8 mouse cellular contexts compared by ENCODE assay signal in the genomic region with DNA sequence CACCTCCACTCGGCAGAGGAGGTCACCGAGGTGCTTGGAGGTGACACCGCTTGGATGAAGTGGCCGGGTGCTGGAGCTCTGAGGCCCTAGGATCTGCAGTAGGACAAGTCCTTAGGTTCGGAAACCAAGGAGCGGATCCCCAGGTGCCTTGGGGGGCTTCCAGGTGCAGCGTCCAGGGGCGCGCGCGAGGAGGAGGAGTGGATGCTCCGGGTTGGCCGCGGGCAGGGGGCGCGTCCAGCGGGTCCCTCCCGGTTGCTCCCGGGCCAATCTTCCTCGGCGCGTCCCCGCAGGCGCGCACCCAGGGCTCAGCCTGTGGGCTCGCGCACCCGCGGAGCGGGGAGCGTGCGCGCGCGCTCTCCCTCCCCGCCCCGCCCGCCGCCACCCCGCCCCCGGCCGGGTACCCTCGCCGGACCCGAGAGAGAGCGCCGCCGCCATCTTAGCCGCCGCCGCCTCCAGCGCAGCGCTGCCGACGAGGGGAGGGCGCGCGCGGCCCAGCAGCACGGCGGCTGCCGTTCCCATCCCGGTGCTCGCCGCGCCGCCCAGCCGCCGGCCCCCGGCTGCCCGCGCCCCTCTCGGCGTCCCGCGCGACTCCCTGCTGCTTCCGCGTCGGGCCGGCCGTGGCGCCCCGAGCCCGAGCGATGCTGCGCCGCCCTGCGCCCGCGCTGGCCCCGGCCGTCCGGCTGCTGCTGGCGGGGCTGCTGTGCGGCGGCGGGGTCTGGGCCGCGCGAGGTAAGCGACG. TPM values are rescaled to one million over a fixed set of nuclear protein-coding genes. Genes with fewer than 3 reads are reported as not detected.
DNase-seq lines count a peak whose midpoint lies in the region; ATAC-seq and TF ChIP-seq lines count a peak whose summit lies in the region.

Gene Clstn1, plus strand, starts transcription at position 425 of the 739 bp plus-strand sequence.

- no peaks in the 10 kb centered on the region for H3K36me3 ChIP-seq in spleen, adult 2 months (ENCODE audit: control insufficient read depth, insufficient read depth, low read length)
- no peaks in the 10 kb centered on the region for H3K36me3 ChIP-seq in intestine, embryonic 15.5 days
- H3K36me3 ChIP-seq in midbrain, embryonic 11.5 days (ENCODE audit: control insufficient read depth, insufficient read depth, low read length): no peaks in the 10 kb centered on the region
- no peaks in the 10 kb centered on the region for H3K36me3 ChIP-seq in stomach, postnatal 0 days (ENCODE audit: control insufficient read depth, insufficient read depth, low read length)

- intact Hi-C loops in left cerebral cortex, postnatal 4 days (cut with DNase I): no loop called here

- no peak for TF ChIP-seq CTCF in spleen, adult 2 months (IDR thresholded peaks at IDR 0.05; ENCODE audit: extremely low read depth, insufficient read depth, insufficient read length, insufficient replicate concordance)
- no peak for TF ChIP-seq CTCF in stomach, postnatal 0 days (IDR thresholded peaks at IDR 0.05; ENCODE audit: low read depth)

- H3K9me3 ChIP-seq in intestine, embryonic 15.5 days: peaks cover under 1% of the 10 kb centered on the region; the same call in 1 of the 2 replicates
- no peaks in the 10 kb centered on the region; the same call in 1 of the 2 replicates for H3K9me3 ChIP-seq in midbrain, embryonic 11.5 days (ENCODE audit: control insufficient read depth, low read length)
- no peaks in the 10 kb centered on the region for H3K9me3 ChIP-seq in stomach, postnatal 0 days (ENCODE audit: control insufficient read depth, low read length)

- peak within 1 kb of the TSS; percentile 94 for H3K4me2 ChIP-seq in intestine, embryonic 15.5 days (replicated peaks)
- peak within 1 kb of the TSS; percentile 89 for H3K4me2 ChIP-seq in midbrain, embryonic 11.5 days
- peak within 1 kb of the TSS; percentile 99 for H3K4me2 ChIP-seq in stomach, postnatal 0 days (replicated peaks; ENCODE audit: low read depth)

- H3K27me3 ChIP-seq in spleen, adult 2 months (ENCODE audit: control insufficient read depth, insufficient read depth, low read length): peaks cover 20% of the 10 kb centered on the region
- peaks cover 8% of the 10 kb centered on the region; the same call in 1 of the 2 replicates for H3K27me3 ChIP-seq in intestine, embryonic 15.5 days (replicated peaks)
- H3K27me3 ChIP-seq in midbrain, embryonic 11.5 days (ENCODE audit: control insufficient read depth, insufficient read depth, low read length): peaks cover 20% of the 10 kb centered on the region
- H3K27me3 ChIP-seq in stomach, postnatal 0 days (ENCODE audit: control insufficient read depth, insufficient read depth, low read length): no peaks in the 10 kb centered on the region

- no peak for TF ChIP-seq EP300 in stomach, postnatal 0 days (optimal IDR thresholded peaks at IDR 0.05)

- no peak within 1 kb of the TSS for H3K27ac ChIP-seq in spleen, adult 2 months (ENCODE audit: insufficient read depth, low read length)
- H3K27ac ChIP-seq in intestine, embryonic 15.5 days: peak within 1 kb of the TSS; percentile 32; the same call in 1 of the 2 replicates
- H3K27ac ChIP-seq in midbrain, embryonic 11.5 days (ENCODE audit: low read depth, low read length): peak within 1 kb of the TSS; percentile 48; the same call in 1 of the 2 replicates
- H3K27ac ChIP-seq in stomach, postnatal 0 days (replicated peaks): peak within 1 kb of the TSS; percentile 58

- peak within 1 kb of the TSS; percentile 63 for H3K4me3 ChIP-seq in spleen, adult 2 months (ENCODE audit: extremely low read depth, insufficient read depth, insufficient read length)
- H3K4me3 ChIP-seq in intestine, embryonic 15.5 days (replicated peaks): peak within 1 kb of the TSS; percentile 90
- H3K4me3 ChIP-seq in midbrain, embryonic 11.5 days (ENCODE audit: low read depth, low read length): peak within 1 kb of the TSS; percentile 91
- H3K4me3 ChIP-seq in stomach, postnatal 0 days (ENCODE audit: low read depth, low read length): peak within 1 kb of the TSS; percentile 95

- no peak for TF ChIP-seq POLR2A in spleen, adult 2 months (IDR thresholded peaks at IDR 0.05; ENCODE audit: low read depth, low read length)

- peaks cover 11% of the 10 kb centered on the region for H3K4me1 ChIP-seq in spleen, adult 2 months (ENCODE audit: control insufficient read depth, insufficient read depth, insufficient read length)
- peaks cover 15% of the 10 kb centered on the region for H3K4me1 ChIP-seq in intestine, embryonic 15.5 days (replicated peaks)
- peaks cover 15% of the 10 kb centered on the region for H3K4me1 ChIP-seq in midbrain, embryonic 11.5 days (ENCODE audit: control insufficient read depth, insufficient read depth, low read length)
- no peaks in the 10 kb centered on the region; the same call in 1 of the 2 replicates for H3K4me1 ChIP-seq in stomach, postnatal 0 days (replicated peaks; ENCODE audit: control insufficient read depth, insufficient read depth)

- no peak for DNase-seq in spleen, adult 2 months (ENCODE audit: low read depth in 1 of 2, low spot score in 2 of 2)
- no peak for DNase-seq in spleen, adult 12 weeks (ENCODE audit: low spot score)
- DNase-seq in embryo, embryonic 11 days: peak; percentile 94
- no peak for DNase-seq in gonadal fat pad, adult 2 months (ENCODE audit: low read depth)
- peak; percentile 86 for DNase-seq in left cerebral cortex, postnatal 4 days
- peak; percentile 97 for DNase-seq in midbrain, embryonic 11.5 days (ENCODE audit: low spot score, missing footprints)
- peak; percentile 79 for DNase-seq in stomach, postnatal 0 days (ENCODE audit: low spot score)

- WGBS in spleen, adult 2 months: 5% methylated on average over 88 of the region's 103 CpGs
- WGBS in intestine, embryonic 15.5 days: under 1% methylated on average over 71 of the region's 103 CpGs
- WGBS in midbrain, embryonic 11.5 days: under 1% methylated on average over 60 of the region's 103 CpGs
- WGBS in stomach, postnatal 0 days: 1% methylated on average over 69 of the region's 103 CpGs

- peak; percentile 86 for ATAC-seq in intestine, embryonic 15.5 days
- peak; percentile 85 for ATAC-seq in midbrain, embryonic 11.5 days (ENCODE audit: low FRiP score)
- ATAC-seq in stomach, postnatal 0 days (ENCODE audit: low FRiP score, low TSS enrichment): peak; percentile 78

- H3K9ac ChIP-seq in intestine, embryonic 15.5 days: peak within 1 kb of the TSS; percentile 78
- H3K9ac ChIP-seq in midbrain, embryonic 11.5 days (ENCODE audit: low read length): peak within 1 kb of the TSS; percentile 95
- H3K9ac ChIP-seq in stomach, postnatal 0 days (ENCODE audit: low read length): peak within 1 kb of the TSS; percentile 91

RNA-seq across cellular contexts. Expression of gene Clstn1, which starts in this region (rescaled TPM):
- polyA plus RNA-seq in spleen, adult 2 months (2012; rRNA removed): 13.4 and 17.2 TPM in 2 replicates
- 31.8 and 53.1 TPM in 2 replicates for polyA plus RNA-seq in gonadal fat pad, adult 2 months (2012; rRNA removed)
- 40.9 and 42.4 TPM in 2 replicates for polyA plus RNA-seq in intestine, embryonic 15.5 days (2015; fragmentation: Nextera tagmentation; extraction: Ambion mirVana)
- total RNA-seq in left cerebral cortex, postnatal 4 days (2021): 100 to 1,000 TPM; 494 to 507 TPM
- polyA plus RNA-seq in midbrain, embryonic 11.5 days (2014; fragmentation: Nextera tagmentation; extraction: Ambion mirVana): 34.3 and 41.8 TPM in 2 replicates
- polyA plus RNA-seq in stomach, postnatal 0 days (2015; fragmentation: Nextera tagmentation; extraction: Ambion mirVana): 28.6 and 30.5 TPM in 2 replicates

Comparison
In these comparisons a context has a peak if more than half of its experiments do, and no peak if none do; other contexts are left out.
1. DNase-seq: peak in embryo, embryonic 11 days (single experiment), left cerebral cortex, postnatal 4 days (single experiment), midbrain, embryonic 11.5 days (single experiment) and stomach, postnatal 0 days (single experiment); none in spleen, adult 2 months (0 of 2), spleen, adult 12 weeks (single experiment) and gonadal fat pad, adult 2 months (single experiment).
2. Peak in every context shown above with its lines, with median percentiles within 50 percentile points of each other: H3K4me3 ChIP-seq, ATAC-seq, H3K4me2 ChIP-seq and H3K9ac ChIP-seq.